Mouse (Mus musculus) left cerebral cortex, postnatal 36 days (tissue): Measurements from ENCODE around the gene Supt7l. TPM values are rescaled to one million over a fixed set of nuclear protein-coding genes. Genes with fewer than 3 reads are reported as not detected.

Source experiments
- DNase-seq, 2 experiments: peaks; one replicate each; pipeline ENCODE4 v3.0.0; 2021 to 2022; ENCODE audit warnings: low spot score in 2 of 2, mixed read lengths in 1 of 2
- intact Hi-C: fragments of 180-260 bp; cut with DNase I; formaldehyde crosslinking; loops from one replicate; pipeline ENCODE4 v1.15.1; 2025
- total RNA-seq, 2 experiments: library from RNA; stranded (reverse); gene quantifications; 2 replicates each; pipeline ENCODE4 v1.2.3; 2021

The Supt7l gene
- total RNA-seq, 2 experiments from 2014 or later, result 17.7 to 17.9 TPM

DNA sequence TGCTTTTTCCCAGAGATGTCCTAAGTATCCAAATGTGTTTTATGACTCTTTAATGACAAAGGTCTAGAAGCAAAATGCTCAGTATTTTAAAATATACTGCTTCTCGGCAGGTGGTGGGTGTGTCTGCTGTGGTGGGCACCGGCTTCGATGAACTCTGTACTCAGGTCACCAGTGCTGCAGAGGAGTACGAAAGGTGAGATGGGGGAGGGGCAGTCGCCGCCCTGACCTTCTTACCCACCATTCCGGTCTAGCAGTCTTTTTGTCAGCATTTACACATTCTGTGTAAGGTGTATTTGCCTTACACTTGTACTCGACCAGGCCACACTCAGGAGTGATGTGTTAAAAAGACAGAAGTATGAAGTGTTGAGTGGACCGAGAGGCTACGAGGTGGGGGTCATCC is 22.8 kb downstream of the Supt7l start:
- intact Hi-C loops, result no loop called here
- DNase-seq, result no peak

DNA sequence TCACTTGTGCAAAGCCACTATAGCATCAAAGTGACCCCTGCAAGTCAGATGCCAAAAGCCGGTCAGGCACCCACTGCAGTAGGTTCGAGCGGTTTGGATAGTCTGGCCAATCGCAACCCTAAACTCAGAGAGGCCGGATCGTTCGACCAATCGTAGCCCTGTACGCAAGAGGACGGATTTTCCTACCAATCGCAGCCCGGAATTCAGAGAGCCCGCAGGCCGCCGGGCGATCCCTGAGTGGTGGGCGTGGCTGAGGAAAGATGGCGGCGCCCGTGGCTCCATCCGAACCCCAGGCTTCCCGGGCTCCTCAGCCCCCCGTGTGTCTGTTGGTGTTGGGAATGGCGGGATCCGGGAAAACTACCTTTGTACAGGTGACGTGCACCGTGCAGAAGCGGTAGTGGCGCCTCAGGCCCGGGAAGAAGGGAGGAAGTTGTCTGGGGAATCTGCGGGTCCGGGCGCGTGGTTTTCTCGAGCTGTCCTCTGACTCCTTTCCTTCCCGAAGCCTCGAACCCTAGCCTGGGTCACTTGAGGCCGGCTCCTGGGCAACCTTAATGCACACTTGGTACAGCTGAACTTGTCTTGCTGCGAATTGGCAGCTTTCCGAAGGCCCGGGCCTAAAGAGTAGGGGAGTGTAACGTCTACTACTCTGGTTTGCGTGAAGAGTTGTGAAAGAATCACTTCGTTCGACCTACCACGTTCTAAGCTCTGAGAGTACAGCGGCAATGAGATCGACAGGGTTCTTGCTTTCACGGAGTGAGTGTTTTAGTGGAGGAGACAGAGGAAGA is 32.9 kb downstream of the Supt7l start, which contains the start of gene Gpn1:
Gpn1 (plus strand) TSS at position 229 of the 785 bp plus-strand sequence.
- DNase-seq, result peak; percentile 86 to 90
- intact Hi-C loops, result no loop called here

DNA sequence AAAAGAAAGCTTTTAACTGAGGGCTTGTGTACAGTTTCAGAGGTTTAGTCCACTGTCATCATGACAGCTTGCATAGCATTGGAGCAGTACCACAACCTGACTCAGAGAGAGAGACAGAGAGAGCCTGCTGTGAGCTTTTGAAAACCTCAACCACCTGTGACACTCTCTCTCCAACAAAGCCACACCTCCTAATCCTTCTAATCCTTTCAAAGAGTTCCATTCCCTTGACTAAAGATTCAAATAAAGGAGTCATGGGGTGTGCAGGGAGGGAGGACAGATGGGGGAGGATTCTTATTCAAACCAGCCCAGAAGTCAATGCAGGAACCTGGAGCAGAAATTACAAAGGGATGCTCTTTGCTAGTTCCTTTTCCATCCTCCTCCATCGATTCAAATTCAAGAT is 35.6 kb downstream of the Supt7l start:
- intact Hi-C loops, result no loop called here

GRCm38 (mm10) chr5:31489116-31489769 is 38.4 kb downstream of the Supt7l start:
- no peak for DNase-seq
- intact Hi-C loops, result no loop called here

More for the DNA sequence above, 35.6 kb downstream of the Supt7l start:
- no peak for DNase-seq

GRCm38 (mm10) chr5:31487889-31488288 is 39.7 kb downstream of the Supt7l start:
- no peak for DNase-seq
- intact Hi-C loops, result no loop called here

DNA sequence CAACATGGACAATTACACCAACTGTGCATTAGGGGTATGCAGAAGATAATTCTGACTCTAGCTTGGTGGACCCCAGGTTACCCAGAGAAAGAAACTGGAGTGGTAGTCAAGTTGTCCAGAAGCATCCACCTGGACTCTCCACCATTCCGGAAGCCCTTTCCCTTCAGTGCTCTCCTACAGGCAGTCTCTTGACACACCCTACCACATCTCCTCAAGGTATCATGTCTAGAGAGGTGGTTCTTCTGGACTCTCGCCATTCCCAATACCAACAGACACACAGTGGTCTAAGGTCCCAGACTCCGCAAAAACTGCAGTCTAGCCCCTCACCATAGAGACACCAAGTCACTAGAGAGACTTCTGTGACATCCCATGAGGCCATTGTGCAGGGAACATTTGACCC is 42.2 kb downstream of the Supt7l start, which contains the start of gene 4930548H24Rik:
4930548H24Rik (plus strand) TSS at position 301 of the 400 bp plus-strand sequence.
- intact Hi-C loops, result no loop called here

GRCm38 (mm10) chr5:31480536-31480935 is 47.1 kb downstream of the Supt7l start:
- DNase-seq, result no peak
- intact Hi-C loops, result no loop called here

More for the DNA sequence above, 42.2 kb downstream of the Supt7l start, which contains the start of gene 4930548H24Rik:
- DNase-seq, result no peak

- intact Hi-C loops, result no loop called here
- DNase-seq, result peak in 1 of 2 experiments; percentile 25
Observed at GRCm38 (mm10) chr5:31470334-31470733, 57.3 kb downstream of the Supt7l start.

DNA sequence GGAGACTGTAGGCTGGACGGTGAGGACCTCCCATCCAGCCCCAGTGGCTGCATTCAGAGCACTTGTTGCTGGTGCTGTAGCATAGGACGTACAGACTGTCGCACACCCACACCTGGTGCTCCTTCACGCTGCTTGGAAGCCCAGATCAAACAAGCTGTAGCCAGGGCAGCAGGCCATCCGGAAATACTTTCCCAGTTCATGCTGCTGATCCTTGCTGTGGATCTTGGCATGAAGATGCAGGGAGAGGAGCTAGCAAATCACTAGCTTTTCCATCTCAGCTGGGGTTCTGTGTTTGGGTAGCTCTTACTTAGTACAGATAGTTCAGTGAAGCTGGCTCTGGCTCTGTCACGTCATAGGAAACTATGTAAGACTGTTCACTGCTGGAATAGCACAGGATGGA is 57.9 kb downstream of the Supt7l start:
- no peak for DNase-seq
- intact Hi-C loops, result loop anchor here (5.0 kb wide), 1 partner anchor 177 kb away; the partner anchor contains the start of gene Ift172

DNA sequence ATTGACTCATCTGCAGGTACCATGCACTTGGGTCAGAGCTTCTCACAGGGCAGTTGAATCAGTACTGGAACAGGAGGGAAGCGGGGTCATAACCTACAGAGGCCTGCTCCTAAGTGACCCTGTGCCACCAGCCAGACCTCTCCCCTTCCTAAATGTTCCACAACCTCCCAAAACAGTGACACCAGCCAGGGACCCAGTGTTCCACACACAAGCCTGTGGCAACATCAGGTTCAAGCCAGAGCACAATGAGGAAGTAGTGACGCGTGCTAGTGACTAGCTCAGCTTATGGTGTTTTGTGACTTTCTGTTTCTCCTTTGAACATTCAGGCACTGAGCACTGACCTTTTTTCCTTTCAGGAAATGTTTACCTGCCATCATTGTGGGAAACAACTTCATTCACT is 59.8 kb downstream of the Supt7l start:
- intact Hi-C loops, result loop anchor here (5.0 kb wide), 1 partner anchor 175 kb away; the partner anchor contains the start of gene Ift172
- DNase-seq, result no peak

Other genes with a start within 250 kb of the Supt7l start
- gene Ift172, start 236.7 kb downstream of the Supt7l start, total RNA-seq, result 100 to 1,000 TPM in 1 of 2 experiments, 10 to 100 TPM in 1; 78.3 to 102 TPM
- 100 to 1,000 TPM; 147 to 162 TPM for gene Fndc4, start 231.7 kb downstream of the Supt7l start, total RNA-seq
- gene Gckr, start 230.4 kb downstream of the Supt7l start, total RNA-seq, result under 1 TPM in 1 of 2 experiments, not detected in 1; 0.25 TPM
- 10 to 100 TPM; 45.2 to 49.6 TPM for gene Zfp512, start 75.4 kb downstream of the Supt7l start, total RNA-seq
- under 1 TPM in 1 of 2 experiments, not detected in 1; 0.20 TPM for gene 4930548H24Rik, start 42.1 kb downstream of the Supt7l start, total RNA-seq
- gene Gpn1, start 33.1 kb downstream of the Supt7l start, total RNA-seq, result 10 to 100 TPM; 24.9 to 27.5 TPM
- gene Slc4a1ap, start 812 bp downstream of the Supt7l start, total RNA-seq, result 10 to 100 TPM; 47.6 to 55.1 TPM
- 10 to 100 TPM; 82.6 to 94.8 TPM for gene Mrpl33, start 69.1 kb upstream of the Supt7l start, total RNA-seq
- 1 to 10 TPM; 3.0 to 3.4 TPM for gene Rbks, start 169.8 kb upstream of the Supt7l start, total RNA-seq
- gene Babam2, start 169.9 kb upstream of the Supt7l start, total RNA-seq, result 10 to 100 TPM; 37.5 to 48.5 TPM